Mouse (Mus musculus) megakaryocyte-erythroid progenitor cell, adult 5-6 weeks (primary cell): ENCODE measurements around the gene Myo9b. TPM values are rescaled to one million over a fixed set of nuclear protein-coding genes. Genes with fewer than 3 reads are reported as not detected.

Source experiments
- ATAC-seq: replicated peaks from 2 replicates; pipeline ENCODE4 v1.8.0; 2016; ENCODE audit warnings: mild to moderate bottlenecking, inconsistent platforms; ENCODE audit not compliant: severe bottlenecking, poor library complexity, low FRiP score, low TSS enrichment
- total RNA-seq, 2 experiments: library from RNA; stranded (forward) in 1 of 2; stranded (reverse) in 1 of 2; fragments of 200-1000, 215-1000 nt in 1 of 2; fragments of >200 nt in 1 of 2; fragmentation: Nextera tagmentation in 1 of 2; gene quantifications; 2 replicates each; pipeline ENCODE4 v1.2.3; 2014 to 2017

Myo9b gene
- total RNA-seq, 2 experiments from 2014 or later, result 17.6 to 33.2 TPM

GRCm38 (mm10) chr8:71346581-71346980 lies 74.1 kb downstream of the Myo9b start:
- ATAC-seq, result no peak

GRCm38 (mm10) chr8:71351117-71351516 lies 78.6 kb downstream of the Myo9b start:
- ATAC-seq, result no peak

GRCm38 (mm10) chr8:71351520-71351919 lies 79.0 kb downstream of the Myo9b start:
- no peak for ATAC-seq

GRCm38 (mm10) chr8:71358026-71358425 lies 85.5 kb downstream of the Myo9b start:
- no peak for ATAC-seq

GRCm38 (mm10) chr8:71366771-71367528 lies 94.4 kb downstream of the Myo9b start, which contains the start of gene Use1:
TSS of gene Use1 (plus strand) at chr8:71366848.
- peak; percentile 85 for ATAC-seq

- ATAC-seq, result no peak; the same call in 1 of the 2 replicates
Measured at GRCm38 (mm10) chr8:71367529-71368176, 95.1 kb downstream of the Myo9b start.

- ATAC-seq, result no peak
Measured at GRCm38 (mm10) chr8:71368366-71368765, 95.9 kb downstream of the Myo9b start.

- ATAC-seq, result no peak
Measured at GRCm38 (mm10) chr8:71369040-71369718, 96.7 kb downstream of the Myo9b start.

- ATAC-seq, result no peak
Measured at GRCm38 (mm10) chr8:71370711-71371235, 98.3 kb downstream of the Myo9b start.

GRCm38 (mm10) chr8:71371236-71371848 lies 98.8 kb downstream of the Myo9b start, which contains the start of gene Ocel1:
TSS of gene Ocel1 (plus strand) at chr8:71371298.
- ATAC-seq, result peak; percentile 79

GRCm38 (mm10) chr8:71372427-71372826 lies 99.9 kb downstream of the Myo9b start:
- ATAC-seq, result no peak

- no peak for ATAC-seq
Measured at GRCm38 (mm10) chr8:71373000-71373399, 100.5 kb downstream of the Myo9b start.

- ATAC-seq, result no peak
Measured at GRCm38 (mm10) chr8:71374616-71375206, 102.2 kb downstream of the Myo9b start.

- ATAC-seq, result peak; percentile 21
Measured at GRCm38 (mm10) chr8:71375581-71376422, 103.3 kb downstream of the Myo9b start.

- no peak for ATAC-seq
Measured at GRCm38 (mm10) chr8:71376423-71377030, 104.0 kb downstream of the Myo9b start.

- ATAC-seq, result no peak
Measured at GRCm38 (mm10) chr8:71379008-71379407, 106.5 kb downstream of the Myo9b start.

GRCm38 (mm10) chr8:71379512-71380075 lies 107.1 kb downstream of the Myo9b start:
- no peak for ATAC-seq
